Mouse (Mus musculus) megakaryocyte progenitor cell, adult 5-6 weeks (primary cell): ENCODE measurements at regions not wholly inside any gene's neighbourhood (a gene's known extent, or its start where the extent isn't known, plus 50 kb on each side); places are given as distances from the start of the nearest gene placed in this dataset.

Source experiments
- ATAC-seq: replicated peaks from 2 replicates; pipeline ENCODE4 v1.8.0; 2016; ENCODE audit warnings: mild to moderate bottlenecking, moderate TSS enrichment, inconsistent platforms; ENCODE audit not compliant: poor library complexity

DNA sequence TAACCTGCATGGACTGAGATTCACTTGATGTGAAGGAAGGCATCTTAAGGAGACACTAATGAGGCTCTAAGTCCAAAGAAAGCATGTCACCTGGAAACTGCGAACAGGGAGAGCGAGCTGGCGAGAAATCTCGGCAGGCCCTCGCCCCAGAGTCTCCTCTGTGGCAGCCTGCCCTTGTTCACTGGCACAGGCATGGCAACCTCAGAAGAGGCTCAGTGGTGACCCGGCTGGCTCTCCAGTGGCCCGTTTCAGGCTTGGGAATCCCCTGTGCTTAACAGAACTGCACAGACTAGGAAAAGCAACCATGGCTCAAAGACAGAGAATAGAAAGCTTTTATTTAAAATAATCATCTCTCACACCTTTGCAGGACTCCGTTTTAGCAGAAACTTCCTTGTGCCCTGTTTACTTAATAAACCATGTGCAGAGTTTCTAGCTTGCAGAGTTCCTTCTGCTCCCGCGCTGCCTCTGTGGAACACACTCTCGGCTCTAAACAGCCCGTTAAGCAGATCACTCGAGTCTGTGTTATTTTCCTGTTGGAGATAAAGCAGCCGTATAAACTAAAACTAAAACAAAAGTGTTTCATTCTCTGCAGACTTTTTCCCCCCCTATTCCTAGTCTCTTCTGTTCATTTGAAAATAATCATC, 316.2 kb upstream of the Adamts16 start:
- ATAC-seq, result no peak

DNA sequence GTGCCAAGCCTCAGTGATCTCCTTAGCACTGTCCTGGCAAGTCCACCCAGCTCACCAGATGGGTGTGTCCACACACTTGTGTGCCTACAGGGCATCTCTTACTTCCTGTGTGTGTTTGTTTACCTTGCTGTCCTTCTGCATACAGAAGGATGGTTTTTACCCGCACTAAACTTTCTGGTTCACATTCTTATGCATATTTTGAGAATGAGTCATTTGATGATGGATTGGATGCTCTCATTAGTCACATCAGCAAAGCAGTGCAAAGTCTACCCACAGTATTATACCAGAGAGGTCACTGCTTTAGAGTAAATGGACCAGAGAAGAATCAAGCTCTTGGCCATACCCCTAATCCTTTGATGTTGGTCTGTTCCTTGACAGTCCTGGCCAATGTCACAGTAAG, 308.5 kb upstream of the Adamts16 start:
- no peak for ATAC-seq

DNA sequence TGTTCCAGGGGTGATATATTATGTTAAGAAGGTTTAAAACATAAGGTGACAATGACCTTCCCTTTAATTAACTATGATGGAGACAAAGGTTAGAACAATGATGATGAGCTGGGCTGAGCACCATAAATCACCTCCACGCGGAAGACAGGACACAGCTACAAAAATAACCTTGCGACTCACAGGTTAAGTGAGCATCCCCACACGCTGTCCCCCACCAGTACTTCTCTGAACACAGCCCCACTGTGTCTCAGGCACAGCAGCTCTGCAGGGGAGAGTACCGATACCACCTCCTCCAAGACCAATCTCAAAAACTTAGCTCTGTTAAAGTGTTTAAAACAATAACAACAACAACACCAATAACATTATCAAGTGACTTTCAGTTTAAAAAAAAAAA, 307.7 kb upstream of the Adamts16 start:
- no peak for ATAC-seq

DNA sequence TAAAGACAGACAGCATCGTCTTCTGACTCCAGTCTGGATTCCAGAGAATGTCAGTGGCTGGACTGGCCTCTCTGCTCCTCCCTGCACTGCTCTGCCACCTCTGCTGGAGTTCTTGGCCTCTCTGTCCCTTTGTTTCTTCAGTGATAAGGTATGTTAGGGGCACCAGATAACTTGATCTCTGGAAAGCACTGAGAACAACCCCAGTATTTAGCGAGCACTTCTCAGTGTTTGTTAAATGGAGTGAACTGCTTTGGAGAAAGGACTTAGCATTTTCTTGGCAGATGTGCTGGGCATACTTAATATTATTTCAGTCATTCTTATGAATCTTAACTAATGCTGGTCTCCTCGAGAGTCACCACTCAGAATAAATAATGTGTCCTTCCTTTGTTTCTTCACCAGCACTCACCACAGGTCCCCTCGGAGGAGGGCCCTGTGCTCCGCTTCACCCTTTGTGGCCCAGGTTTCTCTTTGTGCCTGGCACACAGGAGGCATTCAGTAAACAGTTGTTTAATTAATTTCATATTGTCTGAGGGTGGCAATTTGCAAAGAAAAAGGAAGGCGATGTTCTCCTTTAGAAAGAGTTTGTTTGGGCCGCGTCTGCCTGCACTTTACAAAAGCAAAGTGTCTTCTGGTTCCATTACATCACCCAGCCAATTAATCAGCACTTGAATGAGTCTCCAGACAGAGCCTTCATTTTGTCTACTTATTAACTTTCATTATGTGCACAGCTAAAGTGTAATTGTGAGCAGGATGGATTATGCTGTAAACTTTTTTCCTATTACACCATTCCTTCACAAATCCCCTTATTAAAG, 307.1 kb upstream of the Adamts16 start:
- no peak for ATAC-seq

DNA sequence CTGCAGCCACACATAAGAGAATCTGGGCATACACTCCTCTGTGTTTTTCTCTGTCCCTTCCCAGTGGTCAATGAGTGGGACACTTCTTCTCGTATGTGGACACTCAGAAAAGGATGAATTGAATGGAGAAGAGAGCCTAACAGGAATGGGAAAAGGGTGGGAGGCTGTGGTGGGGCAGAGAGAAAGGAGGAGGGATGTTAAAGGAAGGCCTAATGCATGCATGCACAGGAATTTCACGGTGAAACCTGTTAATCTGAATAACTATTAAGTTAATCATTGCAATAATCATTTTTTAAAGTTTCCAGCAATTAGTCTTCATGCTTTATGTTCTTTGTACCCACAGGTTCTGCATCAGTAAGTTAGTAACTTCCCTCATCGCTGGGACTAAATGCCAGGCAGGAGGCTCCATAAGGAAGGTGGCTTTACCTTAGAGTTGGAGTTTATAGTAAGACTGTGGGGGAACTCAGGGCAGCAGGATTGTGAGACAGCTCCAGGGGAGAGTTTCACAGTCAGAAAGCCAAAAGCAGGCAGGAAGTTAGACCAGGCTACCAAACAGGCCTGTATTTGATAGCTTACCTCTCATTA, 305.3 kb upstream of the Adamts16 start:
- ATAC-seq, result no peak

DNA sequence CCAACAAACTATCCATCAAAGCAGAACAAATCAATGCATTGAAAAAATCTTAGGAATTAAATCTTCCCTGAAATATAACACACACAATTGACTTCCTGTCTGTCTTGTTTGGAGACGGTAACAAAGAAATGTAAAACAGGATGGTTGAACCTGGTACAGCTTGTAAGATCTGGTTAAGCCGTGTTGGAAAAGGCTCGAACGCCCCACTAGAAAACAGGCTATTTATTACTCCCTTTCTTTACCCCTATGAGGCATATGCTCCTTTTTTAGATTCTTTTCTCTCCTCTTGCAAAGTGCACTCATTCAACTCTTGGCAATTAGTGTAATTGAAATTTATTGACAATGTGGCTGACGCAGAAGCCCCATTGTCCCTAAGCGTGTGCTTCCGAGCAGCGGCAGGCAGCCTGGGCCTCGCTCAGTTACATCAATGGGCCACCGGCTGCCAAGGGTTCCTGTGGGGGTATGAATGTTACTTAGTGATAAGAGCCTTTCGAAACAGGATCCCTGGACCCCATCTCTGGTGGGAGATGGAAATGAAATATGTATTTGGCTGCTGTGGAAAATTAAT, 297.2 kb upstream of the Adamts16 start:
- ATAC-seq, result no peak

DNA sequence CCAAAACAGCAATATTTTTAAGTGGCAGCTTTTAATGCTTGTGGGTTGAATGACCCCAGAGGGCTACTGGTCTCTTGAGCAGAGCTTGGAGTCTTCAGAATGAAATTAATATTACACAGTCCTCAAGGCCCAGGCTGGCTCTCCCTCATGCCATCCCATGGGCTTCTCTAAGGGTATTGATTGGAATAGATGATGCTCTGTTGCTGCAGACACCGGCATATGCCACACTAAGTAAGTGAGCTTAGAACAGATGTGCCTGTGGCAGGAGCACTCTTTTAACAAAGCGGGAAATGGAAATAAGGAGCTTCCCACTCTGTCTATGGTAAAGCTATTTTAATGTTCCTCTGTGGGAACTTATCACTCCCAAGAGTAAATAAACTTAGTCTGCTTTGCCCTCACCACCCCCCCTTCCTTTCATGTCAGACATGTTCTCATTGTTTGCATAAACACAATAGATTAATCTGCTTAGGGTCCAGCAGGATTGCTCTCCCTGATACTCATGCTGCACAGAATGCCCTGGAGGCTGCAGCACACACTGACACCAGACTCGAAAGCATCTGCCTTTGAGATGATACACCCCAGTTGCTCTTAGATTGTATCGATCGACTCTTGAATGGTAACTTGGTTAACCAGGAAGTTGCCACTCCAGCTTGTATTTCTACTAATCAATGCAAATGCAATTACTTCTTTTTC, 294.5 kb upstream of the Adamts16 start:
- no peak for ATAC-seq

DNA sequence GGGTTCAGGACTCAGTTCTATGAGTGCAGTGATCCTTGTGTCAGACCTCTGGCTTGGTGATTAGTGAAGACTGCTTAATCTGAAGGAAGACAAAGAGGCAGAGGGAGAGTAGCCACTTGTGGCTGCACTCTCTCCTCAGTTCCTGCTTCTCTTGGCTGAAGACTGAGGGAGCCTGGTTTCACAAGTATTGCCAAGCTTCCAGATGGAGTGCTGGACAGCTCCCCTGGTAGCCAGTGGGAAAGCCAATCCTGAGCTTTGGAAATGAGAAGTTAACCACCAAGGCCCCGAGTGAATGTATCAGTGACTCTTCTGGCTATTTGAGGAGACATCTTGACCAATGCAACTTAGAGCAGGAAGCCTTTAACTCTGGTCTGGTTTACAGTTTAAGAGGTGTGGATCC, 279.9 kb upstream of the Adamts16 start:
- no peak for ATAC-seq

DNA sequence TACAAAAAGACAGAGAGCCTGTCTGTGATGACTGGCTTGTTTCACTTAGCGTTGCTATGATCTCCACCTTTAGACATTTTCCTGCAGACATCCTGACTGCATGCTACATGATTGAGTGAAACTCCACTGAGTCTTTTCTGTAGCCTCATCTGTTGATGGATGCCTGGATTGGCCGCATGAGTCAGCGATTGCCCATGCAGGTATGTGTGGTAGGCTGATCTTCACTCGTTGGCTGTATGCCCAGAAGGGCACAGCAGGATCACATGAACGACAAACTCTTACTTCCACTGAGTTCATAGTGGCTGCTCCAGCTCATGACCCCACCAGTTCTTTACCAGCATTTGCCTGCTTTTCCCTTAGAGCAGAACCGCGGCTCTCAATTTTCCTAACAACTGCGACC, 266.6 kb upstream of the Adamts16 start:
- no peak for ATAC-seq

DNA sequence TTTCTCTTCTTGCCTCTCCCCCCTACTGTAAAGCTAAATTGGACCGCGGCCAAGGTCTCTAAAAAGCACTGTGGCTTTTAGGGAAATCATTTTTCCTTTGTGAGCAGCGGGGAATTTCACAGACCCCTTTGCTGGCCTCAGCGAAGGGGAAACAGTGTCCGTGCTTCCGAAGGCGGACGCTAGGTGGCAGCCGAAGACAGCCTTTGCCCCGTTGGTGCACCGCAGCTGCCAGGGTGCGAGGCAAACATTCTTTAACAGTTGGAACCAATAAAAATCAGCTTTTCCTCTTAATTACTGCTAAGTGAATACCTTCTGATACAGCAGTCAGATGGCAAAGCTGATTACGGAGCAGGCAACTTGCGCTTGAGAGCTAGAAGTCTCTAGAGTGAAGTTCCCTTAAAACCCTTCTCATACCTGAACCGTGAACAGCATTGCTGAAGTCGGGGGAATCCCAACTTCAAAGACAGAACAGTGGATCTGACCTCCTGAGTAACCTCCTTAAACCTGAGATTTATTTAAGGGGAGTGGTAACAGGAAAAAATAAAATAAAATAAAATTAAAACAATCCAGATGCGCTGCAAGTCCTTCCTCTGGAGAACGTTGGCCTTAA, 263.7 kb upstream of the Adamts16 start:
- peak; percentile 90 for ATAC-seq

DNA sequence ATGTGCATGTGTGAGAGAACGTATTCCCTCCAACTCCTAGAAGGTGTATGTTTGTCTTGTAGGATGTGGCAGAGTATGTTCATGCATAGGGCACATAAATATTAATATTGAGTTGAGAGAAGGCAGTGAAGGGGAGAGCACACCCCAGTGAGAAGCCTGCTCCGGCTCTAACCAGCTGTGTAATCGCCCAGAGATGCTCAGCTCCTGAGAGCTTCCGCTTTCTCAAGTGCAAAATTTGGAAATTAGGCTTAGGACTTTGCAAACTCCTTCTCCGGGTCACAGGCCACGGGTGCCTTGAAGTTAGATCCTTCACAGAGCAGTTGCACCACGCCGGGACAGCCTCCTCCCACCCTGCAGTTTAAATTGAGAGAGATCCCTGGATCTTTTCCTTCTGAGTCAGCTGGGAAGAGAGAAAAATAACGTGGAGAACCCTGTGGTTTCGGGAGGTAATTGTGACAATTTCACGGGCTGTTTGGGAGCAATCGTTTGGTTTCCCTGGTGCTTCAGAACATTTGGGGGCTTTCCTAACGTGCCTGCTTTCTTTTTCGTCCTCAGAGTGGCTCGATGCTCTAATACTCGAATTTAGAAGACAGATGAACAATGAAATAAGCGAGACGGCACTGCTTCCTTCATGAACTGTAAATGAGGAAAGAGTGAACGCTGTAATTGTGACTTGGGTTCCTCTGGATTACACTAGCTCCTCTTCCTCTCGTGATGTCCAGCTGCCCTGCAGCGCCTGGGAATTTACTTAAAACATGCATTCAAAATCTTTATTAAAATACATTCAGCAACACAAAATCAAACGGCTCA, 263.0 kb upstream of the Adamts16 start:
- no peak for ATAC-seq

DNA sequence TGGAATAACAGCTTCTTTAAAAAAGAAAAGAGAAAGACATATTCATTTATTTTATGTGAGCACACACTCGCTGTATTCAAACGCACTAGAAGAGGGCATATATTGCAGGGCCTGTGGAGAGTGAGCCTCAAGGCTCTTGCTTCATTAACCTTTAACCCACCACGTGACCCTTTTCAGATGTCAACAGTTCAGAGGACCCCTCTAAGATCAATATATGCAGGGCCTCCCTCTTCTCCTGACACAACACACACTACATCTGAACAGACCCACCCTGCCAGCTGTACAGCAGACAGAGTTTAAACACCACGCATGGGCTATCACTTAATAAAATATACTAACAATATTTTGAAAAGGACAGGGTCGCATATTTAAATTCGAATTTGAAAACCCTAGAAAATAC, 242.7 kb upstream of the Adamts16 start:
- no peak for ATAC-seq

DNA sequence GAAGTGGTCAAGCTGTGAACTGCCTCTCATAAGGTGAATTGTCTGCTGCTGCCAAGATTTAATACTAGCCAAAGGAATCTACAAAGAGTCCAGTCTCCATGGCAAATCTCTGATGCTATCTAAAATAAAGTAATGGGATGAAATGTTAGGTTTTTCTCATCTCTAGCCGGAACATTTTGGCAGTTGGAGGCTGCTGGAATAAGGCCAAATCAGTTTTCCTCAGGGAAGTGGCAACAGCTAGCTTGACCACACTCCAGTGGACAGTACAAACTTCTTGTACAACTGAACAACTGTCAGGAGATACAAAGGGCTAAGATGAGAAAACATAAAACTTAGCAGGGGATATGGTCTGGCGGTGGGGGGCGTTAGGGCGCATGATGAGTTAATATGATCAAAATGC, 234.3 kb upstream of the Adamts16 start:
- no peak for ATAC-seq

DNA sequence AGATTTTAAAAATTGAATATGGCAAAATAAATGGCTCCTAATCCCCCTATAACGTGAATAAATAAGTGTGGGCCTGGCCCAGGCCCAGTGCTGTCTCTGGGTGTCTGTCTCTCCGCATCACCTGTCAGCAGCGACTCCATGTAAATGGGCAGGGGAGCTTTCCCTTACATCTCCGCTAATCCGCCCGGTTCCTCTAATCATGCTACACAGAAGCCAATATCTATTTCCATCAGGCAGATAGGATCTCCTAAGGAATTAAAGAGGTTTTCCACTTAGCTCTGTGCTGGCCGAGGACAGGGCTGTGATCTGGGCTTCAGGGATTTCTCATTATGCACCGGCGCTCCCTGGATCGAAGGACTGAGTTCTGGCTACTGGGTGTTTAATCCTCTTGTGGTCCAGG, 232.4 kb upstream of the Adamts16 start:
- no peak for ATAC-seq

DNA sequence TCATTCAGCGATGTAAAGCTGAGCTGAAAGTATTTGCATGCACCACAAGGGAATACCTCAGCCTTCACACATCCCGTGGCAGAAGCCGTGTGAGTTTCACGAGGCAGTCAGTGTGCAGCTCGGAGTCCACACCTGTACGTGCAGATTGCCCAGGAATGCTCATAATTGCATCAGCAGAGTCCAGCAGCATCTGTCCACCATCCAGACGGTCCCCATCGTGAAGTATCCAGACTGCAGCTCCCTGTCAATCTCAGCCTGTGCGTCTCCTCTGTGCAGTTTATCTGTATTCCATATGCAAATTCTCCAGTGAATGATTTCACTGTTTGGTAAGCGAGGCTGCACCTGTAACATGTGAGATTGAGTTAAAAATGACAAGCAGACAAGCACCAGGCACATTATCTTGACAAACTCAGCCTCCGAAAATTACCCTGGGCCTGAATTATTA, 227.2 kb upstream of the Adamts16 start:
- ATAC-seq, result no peak

DNA sequence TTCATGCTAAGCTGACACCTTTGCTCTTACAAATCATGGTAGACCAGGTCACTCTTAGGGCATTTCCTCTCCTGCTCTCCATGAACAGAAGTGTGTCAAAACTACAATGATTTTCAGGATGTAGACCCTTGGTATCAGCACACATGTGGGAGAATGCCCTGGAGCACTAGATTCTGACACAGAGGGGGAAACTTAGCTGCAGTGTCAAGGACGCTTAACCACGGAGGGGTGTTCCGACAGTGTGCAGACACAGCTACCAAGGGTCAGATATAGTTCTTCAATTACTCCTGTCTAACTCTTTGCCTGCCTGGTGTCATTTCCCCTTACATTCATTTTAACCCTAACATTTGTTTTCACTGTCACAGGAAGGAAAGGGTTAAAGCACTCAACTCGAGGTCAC, 226.4 kb upstream of the Adamts16 start:
- no peak for ATAC-seq

DNA sequence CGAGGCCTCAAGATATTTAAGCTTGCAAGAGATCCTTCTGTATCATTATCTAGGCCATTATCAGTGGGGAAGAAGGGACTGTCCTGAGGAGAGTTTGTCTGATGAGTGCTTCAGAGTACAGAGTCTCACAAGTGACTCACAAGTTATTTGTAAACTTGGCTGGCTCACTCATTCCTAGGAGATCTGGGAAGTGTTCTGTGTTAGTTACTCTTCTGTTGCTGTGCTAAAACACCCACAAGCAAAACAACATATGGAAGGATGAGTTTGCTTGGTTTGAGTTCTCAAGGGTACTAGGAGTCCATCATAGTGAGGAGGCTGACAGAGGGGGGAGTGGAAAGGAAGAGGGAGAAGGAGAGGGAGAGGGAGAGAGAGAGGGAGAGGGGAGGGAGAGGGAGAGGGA, 224.0 kb upstream of the Adamts16 start:
- ATAC-seq, result no peak

DNA sequence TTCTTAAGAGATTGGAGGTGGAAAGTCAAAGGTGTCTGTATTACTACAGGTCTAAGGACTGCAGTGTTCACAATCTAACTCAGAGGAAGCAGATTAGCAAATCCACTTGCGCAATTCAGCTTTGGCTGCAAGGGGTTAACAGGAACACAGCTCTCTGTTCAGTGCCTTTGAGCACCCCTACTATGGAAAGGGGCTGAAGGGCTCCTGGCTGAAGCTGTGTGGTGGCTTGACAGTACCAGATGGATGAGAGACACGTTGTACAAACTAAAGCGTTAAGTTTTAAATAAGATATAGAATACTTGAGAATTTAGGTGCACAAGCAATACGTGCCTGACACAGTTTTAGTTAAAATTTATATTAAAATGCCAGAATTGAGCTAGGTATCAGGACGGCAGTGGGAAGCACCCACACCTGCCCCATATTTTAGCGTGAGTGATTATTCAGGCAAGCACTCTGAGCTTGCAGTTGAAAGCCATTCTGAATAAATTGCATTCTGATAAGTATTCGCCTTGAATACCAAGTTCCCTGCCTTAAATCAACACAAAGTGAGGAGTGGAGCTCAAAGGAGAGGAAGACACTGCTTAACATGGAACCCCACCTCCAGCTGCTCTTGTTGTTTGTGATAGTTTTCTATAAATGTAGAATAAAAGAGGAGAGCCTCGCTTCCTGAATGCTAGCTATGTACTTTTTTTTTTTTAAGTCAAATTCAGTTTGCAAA, 223.1 kb upstream of the Adamts16 start:
- ATAC-seq, result no peak
